Mouse (Mus musculus): ENCODE data around the gene Nin. TPM values are rescaled to one million over a fixed set of nuclear protein-coding genes. Genes with fewer than 3 reads are reported as not detected.

Nin gene
- polyA plus RNA-seq, 1 experiment from 2014 or later: 26.1 TPM

DNA sequence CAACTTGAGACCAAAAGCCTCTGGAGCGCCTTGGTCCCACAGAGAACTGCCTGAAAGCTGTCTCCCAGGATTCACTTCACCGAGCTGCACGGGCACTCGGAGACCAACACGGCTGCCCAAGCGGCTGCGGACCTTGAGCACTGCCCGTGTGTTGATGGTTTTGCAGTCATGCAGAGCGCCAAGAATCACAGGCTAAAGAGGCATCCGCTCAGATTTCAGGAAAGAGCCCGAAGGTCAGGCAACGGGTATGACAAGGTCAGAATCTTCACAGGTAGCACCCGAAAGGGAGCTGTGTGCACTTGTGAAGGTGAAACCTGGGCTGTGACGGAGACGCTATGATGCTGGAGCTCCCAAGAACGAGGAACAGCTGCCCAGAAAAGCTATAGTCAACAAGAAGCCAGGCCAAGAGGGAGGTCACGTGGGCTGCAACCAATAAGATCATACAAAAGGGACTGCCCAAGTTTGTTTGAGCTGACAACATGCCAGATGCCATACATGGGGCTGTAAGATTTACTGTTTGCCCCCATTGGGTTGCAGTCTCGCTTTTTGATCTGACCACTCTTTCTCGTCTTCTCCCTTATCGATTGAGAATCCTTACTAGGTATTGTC, 21.2 kb upstream of the Nin start:
- 87% methylated on average over 20 of the region's 20 CpGs for WGBS
- H3K4me2 ChIP-seq (replicated peaks; ENCODE audit: low read depth, low read length): no peak overlapping the region
- H3K36me3 ChIP-seq (ENCODE audit: control insufficient read depth, insufficient read depth, low read length): no peaks in the 10 kb centered on the region
- H3K27ac ChIP-seq (ENCODE audit: low read length): no peak overlapping the region
- no peaks in the 10 kb centered on the region for H3K4me1 ChIP-seq (ENCODE audit: control insufficient read depth, insufficient read depth, low read length)
- H3K4me3 ChIP-seq (ENCODE audit: low read depth, low read length): no peak overlapping the region
- no peak overlapping the region for H3K9ac ChIP-seq (replicated peaks; ENCODE audit: low read depth, low read length)
- no peak for ATAC-seq (ENCODE audit: insufficient number of reproducible peaks, insufficient read depth, low FRiP score, low read depth)
- no peaks in the 10 kb centered on the region for H3K9me3 ChIP-seq (ENCODE audit: control insufficient read depth, low read depth, low read length)
- H3K27me3 ChIP-seq (ENCODE audit: control insufficient read depth, insufficient read depth, low read length): no peaks in the 10 kb centered on the region

DNA sequence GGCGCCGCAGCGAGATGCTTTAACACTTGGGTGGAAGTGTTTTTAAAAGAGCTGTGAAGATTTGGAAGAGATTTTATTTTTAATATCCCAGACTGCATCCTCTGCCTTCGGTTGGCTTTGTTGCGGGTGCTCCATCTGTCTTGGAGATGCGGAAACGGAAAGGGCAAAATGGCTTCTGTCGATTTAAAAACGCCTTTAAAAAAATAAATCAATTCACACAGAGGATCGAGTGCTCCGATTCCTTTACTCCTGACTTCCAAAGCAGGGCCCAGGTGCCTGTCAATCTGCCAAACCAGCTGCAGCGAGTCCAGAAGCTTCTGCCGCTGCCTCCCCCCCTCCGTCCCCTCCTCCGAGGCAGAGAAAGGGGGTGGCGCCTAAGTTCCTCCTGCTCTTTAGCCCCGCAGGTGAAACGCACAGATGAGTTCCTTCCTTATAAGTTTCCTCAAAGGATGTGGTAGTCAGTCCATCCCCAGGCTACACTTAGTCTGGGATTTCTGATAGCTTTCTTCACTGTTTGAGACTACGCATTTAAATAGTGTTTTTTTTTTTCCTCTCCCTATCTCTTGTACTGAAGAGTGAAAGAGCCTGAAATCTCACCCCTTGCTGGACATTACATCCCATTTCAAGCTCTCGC, 17.6 kb upstream of the Nin start:
- Histone ChIP-seq H3K27ac (ENCODE audit: low read length) (no peak overlapping the region), H3K9ac (replicated peaks; ENCODE audit: low read depth, low read length) (no peak overlapping the region), H3K4me3 (ENCODE audit: low read depth, low read length) (peak overlapping the region; percentile 14), H3K27me3 (ENCODE audit: control insufficient read depth, insufficient read depth, low read length) (no peaks in the 10 kb centered on the region), H3K4me2 (replicated peaks; ENCODE audit: low read depth, low read length) (peak overlapping the region; percentile 30), H3K9me3 (ENCODE audit: control insufficient read depth, low read depth, low read length) (no peaks in the 10 kb centered on the region), H3K4me1 (ENCODE audit: control insufficient read depth, insufficient read depth, low read length) (no peaks in the 10 kb centered on the region), H3K36me3 (ENCODE audit: control insufficient read depth, insufficient read depth, low read length) (no peaks in the 10 kb centered on the region)
- WGBS: 38% methylated on average over 20 of the region's 20 CpGs
- no peak for ATAC-seq (ENCODE audit: insufficient number of reproducible peaks, insufficient read depth, low FRiP score, low read depth)

DNA sequence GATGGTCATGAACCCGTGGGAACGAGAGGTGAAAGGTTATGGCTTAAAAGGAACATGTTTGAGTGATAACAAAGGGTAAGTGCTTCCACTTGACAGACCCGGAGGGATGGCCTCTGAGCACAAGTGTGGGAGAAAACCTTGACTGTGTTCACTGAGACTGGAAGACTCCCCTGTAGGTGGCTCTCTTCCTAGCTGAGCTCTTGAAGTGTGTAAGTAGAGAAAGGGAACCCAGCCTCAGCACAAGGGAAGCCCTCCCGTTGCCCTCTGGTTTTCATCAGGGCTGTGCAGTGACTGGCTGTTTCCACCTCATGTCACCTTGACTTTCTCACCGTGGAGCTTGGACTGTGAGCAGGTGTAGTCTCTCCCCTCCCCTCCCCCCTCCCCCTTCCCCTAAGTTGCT, 15.6 kb upstream of the Nin start:
- no peaks in the 10 kb centered on the region for H3K36me3 ChIP-seq (ENCODE audit: control insufficient read depth, insufficient read depth, low read length)
- no peaks in the 10 kb centered on the region for H3K27me3 ChIP-seq (ENCODE audit: control insufficient read depth, insufficient read depth, low read length)
- ATAC-seq (ENCODE audit: insufficient number of reproducible peaks, insufficient read depth, low FRiP score, low read depth): no peak
- no peak overlapping the region for H3K4me2 ChIP-seq (replicated peaks; ENCODE audit: low read depth, low read length)
- no peaks in the 10 kb centered on the region for H3K9me3 ChIP-seq (ENCODE audit: control insufficient read depth, low read depth, low read length)
- no peak overlapping the region for H3K4me3 ChIP-seq (ENCODE audit: low read depth, low read length)
- 46% methylated on average over 5 of the region's 5 CpGs for WGBS
- H3K9ac ChIP-seq (replicated peaks; ENCODE audit: low read depth, low read length): no peak overlapping the region
- no peak overlapping the region for H3K27ac ChIP-seq (ENCODE audit: low read length)
- no peaks in the 10 kb centered on the region for H3K4me1 ChIP-seq (ENCODE audit: control insufficient read depth, insufficient read depth, low read length)

DNA sequence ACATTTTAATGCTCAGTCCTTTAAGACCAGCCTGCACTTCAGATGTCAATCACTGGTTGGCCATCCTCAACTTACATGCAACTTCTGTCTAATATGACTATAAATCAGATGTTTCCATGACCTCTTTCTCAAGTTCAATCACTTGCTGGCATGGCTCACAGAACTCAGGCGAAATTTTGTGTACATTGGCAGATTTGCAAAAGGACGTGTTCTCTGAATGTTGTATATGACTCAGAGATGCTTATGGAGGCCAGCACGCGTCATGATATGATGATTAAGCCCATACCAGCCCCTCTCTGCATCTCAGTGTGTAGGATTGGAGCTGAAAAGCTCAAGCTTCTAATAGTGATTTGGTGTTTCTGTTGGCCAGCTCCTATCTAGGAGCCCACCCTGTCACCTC, 13.1 kb upstream of the Nin start:
- no peak overlapping the region for H3K27ac ChIP-seq (ENCODE audit: low read length)
- H3K4me1 ChIP-seq (ENCODE audit: control insufficient read depth, insufficient read depth, low read length): no peaks in the 10 kb centered on the region
- 81% methylated on average over 4 of the region's 4 CpGs for WGBS
- no peak for ATAC-seq (ENCODE audit: insufficient number of reproducible peaks, insufficient read depth, low FRiP score, low read depth)
- no peaks in the 10 kb centered on the region for H3K36me3 ChIP-seq (ENCODE audit: control insufficient read depth, insufficient read depth, low read length)
- H3K9ac ChIP-seq (replicated peaks; ENCODE audit: low read depth, low read length): no peak overlapping the region
- no peaks in the 10 kb centered on the region for H3K27me3 ChIP-seq (ENCODE audit: control insufficient read depth, insufficient read depth, low read length)
- H3K4me3 ChIP-seq (ENCODE audit: low read depth, low read length): no peak overlapping the region
- no peak overlapping the region for H3K4me2 ChIP-seq (replicated peaks; ENCODE audit: low read depth, low read length)
- H3K9me3 ChIP-seq (ENCODE audit: control insufficient read depth, low read depth, low read length): no peaks in the 10 kb centered on the region

DNA sequence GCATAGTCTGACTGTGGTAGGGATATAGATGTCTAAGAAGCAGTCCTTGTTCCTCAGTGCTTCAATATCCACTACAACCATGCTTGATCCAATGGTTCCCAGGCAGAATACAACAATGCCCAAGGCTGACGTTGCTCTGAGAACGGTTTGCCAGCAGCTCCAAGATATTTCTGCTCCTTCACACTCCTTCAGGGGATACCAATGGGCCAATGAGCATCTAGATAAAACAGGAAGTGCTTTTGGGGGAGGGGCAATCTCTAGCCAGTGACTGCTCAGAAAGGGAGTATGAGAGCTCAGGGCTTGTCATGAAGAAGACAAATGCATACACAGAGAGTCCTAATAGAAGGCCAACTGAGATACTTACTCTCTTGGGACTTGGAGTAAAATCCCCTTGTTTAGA, 6.0 kb upstream of the Nin start:
- Histone ChIP-seq H3K27ac (ENCODE audit: low read length) (no peak overlapping the region), H3K4me3 (ENCODE audit: low read depth, low read length) (no peak overlapping the region), H3K27me3 (ENCODE audit: control insufficient read depth, insufficient read depth, low read length) (no peaks in the 10 kb centered on the region), H3K9ac (replicated peaks; ENCODE audit: low read depth, low read length) (no peak overlapping the region), H3K4me1 (ENCODE audit: control insufficient read depth, insufficient read depth, low read length) (no peaks in the 10 kb centered on the region), H3K9me3 (ENCODE audit: control insufficient read depth, low read depth, low read length) (no peaks in the 10 kb centered on the region), H3K36me3 (ENCODE audit: control insufficient read depth, insufficient read depth, low read length) (no peaks in the 10 kb centered on the region), H3K4me2 (replicated peaks; ENCODE audit: low read depth, low read length) (no peak overlapping the region)
- WGBS: 60% methylated on average over 2 of the region's 2 CpGs
- ATAC-seq (ENCODE audit: insufficient number of reproducible peaks, insufficient read depth, low FRiP score, low read depth): no peak

DNA sequence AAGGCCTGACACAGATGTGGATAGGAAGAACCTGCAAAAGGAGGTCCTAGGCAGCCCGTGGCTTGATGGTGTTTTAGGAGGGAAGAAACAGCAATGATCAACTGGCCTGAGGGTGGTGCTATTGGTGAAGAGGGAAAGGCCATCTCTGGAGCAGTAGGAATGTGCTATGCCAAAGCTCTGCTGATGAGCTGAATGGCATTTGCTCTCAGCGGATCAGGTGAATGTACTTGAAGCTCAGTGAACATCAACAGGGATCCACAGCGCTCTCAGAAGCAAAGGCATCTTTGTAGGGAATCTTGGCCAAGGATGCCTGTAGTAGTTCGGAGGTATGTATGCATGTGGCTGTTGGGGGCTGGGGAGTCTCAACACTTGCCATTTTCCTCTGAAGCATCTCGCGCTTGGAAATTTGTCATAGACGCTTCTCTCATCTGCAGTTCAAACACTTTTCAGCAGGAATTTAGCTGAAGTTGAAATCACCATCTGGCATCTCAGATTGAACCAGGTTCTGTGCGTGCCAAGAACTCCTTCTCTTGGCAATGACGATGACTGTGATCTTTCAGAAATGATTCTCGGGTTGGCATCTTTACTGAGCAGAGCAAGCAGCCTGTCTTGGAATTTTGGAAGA, 5.3 kb upstream of the Nin start:
- Histone ChIP-seq H3K9me3 (ENCODE audit: control insufficient read depth, low read depth, low read length) (no peaks in the 10 kb centered on the region), H3K4me3 (ENCODE audit: low read depth, low read length) (no peak overlapping the region), H3K9ac (replicated peaks; ENCODE audit: low read depth, low read length) (no peak overlapping the region), H3K36me3 (ENCODE audit: control insufficient read depth, insufficient read depth, low read length) (no peaks in the 10 kb centered on the region), H3K27me3 (ENCODE audit: control insufficient read depth, insufficient read depth, low read length) (no peaks in the 10 kb centered on the region), H3K4me1 (ENCODE audit: control insufficient read depth, insufficient read depth, low read length) (no peaks in the 10 kb centered on the region), H3K4me2 (replicated peaks; ENCODE audit: low read depth, low read length) (no peak overlapping the region), H3K27ac (ENCODE audit: low read length) (no peak overlapping the region)
- ATAC-seq (ENCODE audit: insufficient number of reproducible peaks, insufficient read depth, low FRiP score, low read depth): no peak
- 87% methylated on average over 10 of the region's 10 CpGs for WGBS

DNA sequence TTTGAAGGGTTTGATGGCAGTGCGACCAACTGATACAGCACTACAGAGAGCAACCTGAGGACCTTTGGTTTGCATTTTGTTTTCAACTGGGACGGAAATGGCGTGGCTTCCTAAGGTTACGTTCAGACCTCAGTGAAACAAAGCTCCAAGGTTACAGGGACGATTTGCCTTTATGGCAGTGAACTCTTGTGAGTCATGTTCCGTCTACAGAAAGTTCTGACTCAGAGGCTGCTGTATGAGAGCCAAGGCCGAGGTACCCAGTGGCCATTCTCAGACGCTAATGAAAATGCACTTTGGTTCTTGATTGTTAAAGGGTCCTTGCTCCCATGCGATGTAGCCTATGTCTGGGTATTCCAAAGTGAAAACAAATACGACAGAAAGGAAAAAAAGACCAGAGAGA, 3.6 kb upstream of the Nin start:
- Histone ChIP-seq H3K27ac (ENCODE audit: low read length) (no peak overlapping the region), H3K4me2 (replicated peaks; ENCODE audit: low read depth, low read length) (no peak overlapping the region), H3K27me3 (ENCODE audit: control insufficient read depth, insufficient read depth, low read length) (no peaks in the 10 kb centered on the region), H3K4me3 (ENCODE audit: low read depth, low read length) (no peak overlapping the region), H3K4me1 (ENCODE audit: control insufficient read depth, insufficient read depth, low read length) (no peaks in the 10 kb centered on the region), H3K36me3 (ENCODE audit: control insufficient read depth, insufficient read depth, low read length) (no peaks in the 10 kb centered on the region), H3K9me3 (ENCODE audit: control insufficient read depth, low read depth, low read length) (no peaks in the 10 kb centered on the region), H3K9ac (replicated peaks; ENCODE audit: low read depth, low read length) (no peak overlapping the region)
- no peak for ATAC-seq (ENCODE audit: insufficient number of reproducible peaks, insufficient read depth, low FRiP score, low read depth)
- 83% methylated on average over 10 of the region's 10 CpGs for WGBS

DNA sequence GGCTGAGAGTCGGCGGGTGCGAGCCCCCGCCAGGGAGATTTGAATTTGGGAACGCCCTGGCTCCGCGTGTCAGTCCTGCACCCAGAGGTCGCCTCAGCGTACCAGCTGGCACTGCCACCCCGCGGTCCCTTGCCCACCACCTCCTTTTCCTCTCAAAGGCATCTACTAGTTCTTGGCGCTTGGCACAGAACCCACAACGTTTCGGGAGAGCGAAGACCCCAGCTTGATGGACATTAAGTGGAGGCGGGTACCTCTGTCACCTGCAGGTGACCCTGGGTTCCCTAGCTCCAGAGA, 1.5 kb downstream of the Nin start:
- Histone ChIP-seq H3K9ac (replicated peaks; ENCODE audit: low read depth, low read length) (peak overlapping the region; percentile 70; the same call in 1 of the 2 replicates), H3K27me3 (ENCODE audit: control insufficient read depth, insufficient read depth, low read length) (no peaks in the 10 kb centered on the region), H3K4me1 (ENCODE audit: control insufficient read depth, insufficient read depth, low read length) (peaks cover 13% of the 10 kb centered on the region), H3K4me2 (replicated peaks; ENCODE audit: low read depth, low read length) (peak overlapping the region; percentile 83), H3K9me3 (ENCODE audit: control insufficient read depth, low read depth, low read length) (no peaks in the 10 kb centered on the region), H3K4me3 (ENCODE audit: low read depth, low read length) (peak overlapping the region; percentile 75), H3K36me3 (ENCODE audit: control insufficient read depth, insufficient read depth, low read length) (no peaks in the 10 kb centered on the region), H3K27ac (ENCODE audit: low read length) (no peak overlapping the region)
- 6% methylated on average over 13 of the region's 16 CpGs for WGBS
- ATAC-seq (ENCODE audit: insufficient number of reproducible peaks, insufficient read depth, low FRiP score, low read depth): 0 out of 2 replicates have a peak, but pooled peaks have one; percentile 18
